Mouse (Mus musculus) spleen, adult 2 months (tissue): ENCODE data around the gene Tcf7l2. TPM values are rescaled to one million over a fixed set of nuclear protein-coding genes. Genes with fewer than 3 reads are reported as not detected.

Experiments
- DNase-seq, 2 experiments: peaks; one replicate each; pipeline versions ENCODE4 v3.0.0 to v3.0.0-alpha.2; 2012 to 2021; ENCODE audit warnings: low spot score in 2 of 2, low read depth in 1 of 2
- H3K27ac ChIP-seq: fragments of 200-500 bp; 2 replicates; pipeline ENCODE4 v1.5.1; 2012; ENCODE audit warnings: low read length, inconsistent platforms; ENCODE audit not compliant: insufficient read depth
- H3K27me3 ChIP-seq: fragments of 200-500 bp; 2 replicates; pipeline ENCODE4 v1.6.1; 2012; ENCODE audit warnings: mild to moderate bottlenecking, moderate library complexity, low read length, inconsistent platforms; ENCODE audit not compliant: control insufficient read depth, insufficient read depth
- H3K36me3 ChIP-seq: fragments of 200-500 bp; 2 replicates; pipeline ENCODE4 v1.6.1; 2012; ENCODE audit warnings: mild to moderate bottlenecking, low read length, inconsistent platforms; ENCODE audit not compliant: control insufficient read depth, insufficient read depth
- H3K4me1 ChIP-seq: fragments of 200-500 bp; 2 replicates; pipeline ENCODE4 v1.6.1; 2011; ENCODE audit warnings: inconsistent platforms; ENCODE audit not compliant: control insufficient read depth, insufficient read depth, insufficient read length
- H3K4me3 ChIP-seq: fragments of 200-500 bp; 2 replicates; pipeline ENCODE4 v1.5.1; 2011; ENCODE audit warnings: mild to moderate bottlenecking, inconsistent platforms; ENCODE audit not compliant: insufficient read depth, insufficient read length; ENCODE audit errors: extremely low read depth
- CTCF ChIP-seq: fragments of 200-500 bp; IDR thresholded peaks from 2 replicates; pipeline ENCODE4 v1.5.1; 2011; ENCODE audit warnings: mild to moderate bottlenecking, inconsistent platforms; ENCODE audit not compliant: insufficient read depth, insufficient read length, insufficient replicate concordance; ENCODE audit errors: extremely low read depth
- POLR2A ChIP-seq: fragments of 200-500 bp; IDR thresholded peaks from 2 replicates; pipeline ENCODE4 v1.6.1; 2011; ENCODE audit warnings: low read depth, low read length, inconsistent platforms
- WGBS: fragments of 180-500 bp; shearing (Covaris S2); methylation state at CpG from one replicate; pipeline ENCODE4 v1.1.7; 2018; 5-methylcytosine and 5-hydroxymethylcytosine counted together
- polyA plus RNA-seq: library from polyadenylated mRNA; depleted of rRNA; stranded (reverse); fragments of >200 nt; gene quantifications from 2 replicates; pipeline ENCODE4 v1.2.3, GENCODE M21; 2012

The Tcf7l2 gene
- polyA plus RNA-seq, 1 experiment, result 11.3 TPM

DNA sequence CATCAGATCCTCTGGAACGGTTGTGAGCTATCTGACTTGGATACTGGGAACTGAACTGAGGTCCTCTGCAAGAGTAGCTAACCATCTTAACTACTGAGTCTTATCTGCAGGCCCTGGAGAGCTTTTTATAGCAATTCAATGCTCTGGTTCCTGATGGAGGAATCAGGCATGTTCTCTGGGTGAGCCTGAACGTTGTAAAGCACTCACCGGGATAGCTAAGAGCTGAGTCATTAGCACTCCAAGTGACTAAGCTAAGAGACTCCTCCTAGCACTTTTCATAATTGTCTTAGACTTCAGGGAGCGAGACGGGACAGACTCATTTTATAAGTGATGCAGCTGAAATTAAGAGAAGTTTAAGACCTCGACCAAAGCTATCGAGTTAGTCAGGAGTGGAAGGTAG lies 53.7 kb downstream of the Tcf7l2 start:
- Histone ChIP-seq H3K36me3 (no peaks in the 10 kb centered on the region), H3K27me3 (no peaks in the 10 kb centered on the region), H3K27ac (no peak overlapping the region), H3K4me1 (peaks cover 19% of the 10 kb centered on the region; the same call in 1 of the 2 replicates), H3K4me3 (no peak overlapping the region)
- DNase-seq, result no peak
- TF ChIP-seq POLR2A (no peak), CTCF (no peak)
- 91% methylated on average over 7 of the region's 7 CpGs for WGBS

DNA sequence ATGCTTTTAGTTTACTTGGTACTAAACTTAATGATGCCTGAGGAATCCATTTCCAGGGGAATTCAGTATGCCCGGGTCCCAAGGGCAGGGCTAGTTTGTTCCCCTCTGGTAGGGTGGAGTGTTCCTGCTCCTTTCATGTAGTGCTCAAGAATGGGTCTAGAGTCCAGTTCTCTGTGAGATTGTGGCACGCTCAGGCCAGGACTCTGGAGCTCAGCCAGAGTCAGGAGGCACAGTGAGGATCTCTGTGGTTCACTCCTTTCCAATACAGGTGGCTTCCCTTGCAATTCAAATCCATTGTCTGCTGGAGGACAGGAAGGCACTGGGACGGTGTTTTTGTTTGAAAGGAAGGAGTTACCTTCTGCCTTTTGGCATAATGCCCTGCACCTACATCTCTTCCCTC lies 56.2 kb downstream of the Tcf7l2 start:
- 86% methylated on average over 3 of the region's 3 CpGs for WGBS

DNA sequence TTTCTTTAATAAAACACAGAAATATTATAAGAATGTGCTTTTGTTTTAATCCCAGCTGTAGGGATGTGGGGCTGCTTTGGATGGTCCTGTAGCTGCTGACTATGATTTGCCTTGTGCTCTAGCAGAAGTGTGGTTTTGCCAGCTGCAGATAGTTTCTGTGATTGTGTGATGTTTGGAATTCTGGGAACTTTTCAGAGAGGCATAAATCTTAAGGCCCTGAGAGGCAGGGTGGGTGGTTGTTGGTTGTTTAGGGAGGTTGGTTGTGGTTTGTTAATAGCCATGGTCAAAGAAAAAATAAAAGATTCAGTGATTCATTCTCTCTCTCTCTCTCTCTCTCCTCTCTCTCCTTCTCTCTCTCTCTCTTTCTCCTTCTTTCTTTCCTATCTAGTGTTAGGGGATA lies 57.8 kb downstream of the Tcf7l2 start:
- no peak for TF ChIP-seq CTCF
- no peak for TF ChIP-seq POLR2A
- no peaks in the 10 kb centered on the region for H3K36me3 ChIP-seq
- H3K27ac ChIP-seq, result no peak overlapping the region
- no peak overlapping the region for H3K4me3 ChIP-seq
- no peaks in the 10 kb centered on the region for H3K4me1 ChIP-seq
- H3K27me3 ChIP-seq, result no peaks in the 10 kb centered on the region
- DNase-seq, result no peak

More for the DNA sequence above, 56.2 kb downstream of the Tcf7l2 start:
- Histone ChIP-seq H3K4me1 (peaks cover 3% of the 10 kb centered on the region; the same call in 1 of the 2 replicates), H3K27me3 (no peaks in the 10 kb centered on the region), H3K27ac (no peak overlapping the region), H3K36me3 (no peaks in the 10 kb centered on the region), H3K4me3 (no peak overlapping the region)
- no peak for DNase-seq
- TF ChIP-seq CTCF (no peak), POLR2A (no peak)

DNA sequence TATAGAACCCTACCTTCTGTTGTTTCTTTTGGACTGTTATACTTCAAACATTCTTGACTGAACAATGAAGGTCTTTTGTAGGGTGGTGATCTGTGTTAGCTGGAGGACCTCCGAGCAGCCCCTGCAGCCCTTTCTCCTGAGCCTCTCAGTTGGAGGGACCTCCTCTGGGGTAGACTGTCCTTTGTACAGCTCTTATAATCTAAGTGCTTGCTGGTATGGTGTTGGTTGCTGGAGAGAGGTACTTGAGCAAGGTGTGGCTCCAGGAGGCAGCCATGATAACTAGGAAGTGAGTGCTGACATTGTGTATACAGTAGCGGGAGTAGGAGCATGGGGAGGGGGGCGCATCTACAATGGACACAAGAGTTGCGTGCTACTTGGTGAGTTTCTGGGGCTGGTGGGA lies 58.4 kb downstream of the Tcf7l2 start:
- TF ChIP-seq CTCF, result no peak
- no peak for TF ChIP-seq POLR2A
- no peak for DNase-seq
- 95% methylated on average over 4 of the region's 4 CpGs for WGBS
- Histone ChIP-seq H3K27me3 (no peaks in the 10 kb centered on the region), H3K4me3 (no peak overlapping the region), H3K36me3 (no peaks in the 10 kb centered on the region), H3K27ac (no peak overlapping the region), H3K4me1 (no peaks in the 10 kb centered on the region)

DNA sequence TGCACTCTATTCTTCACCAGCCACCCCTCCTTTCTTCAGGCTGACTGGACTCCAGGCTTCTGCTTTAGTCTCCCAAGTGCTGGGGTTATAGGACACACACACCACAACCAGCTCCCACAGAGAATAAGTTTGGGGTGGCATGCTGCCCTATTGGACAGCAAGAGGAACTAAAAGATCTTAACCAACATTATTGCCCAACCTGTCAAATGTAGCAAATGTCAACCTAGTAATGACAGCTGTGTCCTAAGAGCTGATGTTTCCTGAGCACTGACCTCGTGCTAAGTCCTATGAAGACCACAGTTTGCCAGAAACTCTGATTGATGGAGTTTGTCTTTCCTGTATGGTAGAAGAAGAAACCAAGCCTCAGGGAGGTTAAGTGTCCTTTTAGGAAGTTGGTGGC lies 61.5 kb downstream of the Tcf7l2 start:
- TF ChIP-seq CTCF, result no peak
- no peak for TF ChIP-seq POLR2A
- no peak overlapping the region for H3K27ac ChIP-seq
- H3K4me3 ChIP-seq, result no peak overlapping the region
- 22% methylated on average over 1 of the region's 1 CpGs for WGBS
- H3K27me3 ChIP-seq, result no peaks in the 10 kb centered on the region; the same call in 1 of the 2 replicates
- DNase-seq, result no peak
- no peaks in the 10 kb centered on the region for H3K4me1 ChIP-seq
- H3K36me3 ChIP-seq, result no peaks in the 10 kb centered on the region

DNA sequence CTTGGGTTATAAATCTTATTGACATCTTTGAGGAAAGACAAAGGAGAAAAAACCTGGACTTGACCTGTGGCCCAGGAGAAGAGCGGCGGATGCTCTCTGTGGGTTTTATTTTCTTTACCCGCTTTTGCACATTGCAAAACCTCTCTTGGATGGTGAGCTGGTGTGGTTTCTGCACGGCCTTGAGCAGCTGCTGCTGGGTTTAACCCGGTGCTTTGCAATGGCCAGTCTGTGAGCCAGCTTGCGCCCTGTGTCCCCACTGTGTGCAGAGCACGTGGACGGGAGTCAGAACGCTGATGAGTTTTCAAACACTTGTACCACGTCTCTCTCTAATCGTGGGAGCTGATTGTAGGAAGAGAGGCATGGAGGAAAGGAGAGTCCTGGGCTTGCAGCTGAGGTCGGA lies 62.2 kb downstream of the Tcf7l2 start:
- DNase-seq, result no peak
- no peak for TF ChIP-seq POLR2A
- TF ChIP-seq CTCF, result no peak
- Histone ChIP-seq H3K27me3 (no peaks in the 10 kb centered on the region; the same call in 1 of the 2 replicates), H3K36me3 (no peaks in the 10 kb centered on the region), H3K27ac (no peak overlapping the region), H3K4me3 (no peak overlapping the region), H3K4me1 (no peaks in the 10 kb centered on the region)
- 80% methylated on average over 12 of the region's 12 CpGs for WGBS

DNA sequence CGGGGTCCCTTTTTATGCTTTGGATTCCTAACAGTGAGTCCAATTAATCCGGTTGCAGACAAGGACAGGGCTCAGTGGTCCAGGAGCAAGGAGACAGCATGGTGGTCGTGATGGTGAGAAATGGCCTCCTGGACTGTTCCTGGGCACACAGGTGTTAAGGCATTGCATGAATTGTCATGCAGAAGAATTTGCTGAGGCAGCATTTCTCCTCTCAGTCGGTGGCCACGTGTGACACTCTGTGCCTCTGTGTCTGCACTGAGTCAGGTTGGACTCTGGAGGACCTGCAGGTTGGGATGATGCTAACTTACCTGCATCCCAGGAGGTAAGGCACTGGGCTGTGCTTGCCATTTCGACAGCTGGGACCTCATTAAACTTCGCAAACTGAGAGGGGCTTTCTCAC lies 63.2 kb downstream of the Tcf7l2 start:
- Histone ChIP-seq H3K27ac (no peak overlapping the region), H3K36me3 (no peaks in the 10 kb centered on the region), H3K4me3 (no peak overlapping the region), H3K27me3 (no peaks in the 10 kb centered on the region; the same call in 1 of the 2 replicates), H3K4me1 (no peaks in the 10 kb centered on the region)
- DNase-seq, result no peak
- WGBS, result 88% methylated on average over 7 of the region's 7 CpGs
- no peak for TF ChIP-seq POLR2A
- TF ChIP-seq CTCF, result no peak

DNA sequence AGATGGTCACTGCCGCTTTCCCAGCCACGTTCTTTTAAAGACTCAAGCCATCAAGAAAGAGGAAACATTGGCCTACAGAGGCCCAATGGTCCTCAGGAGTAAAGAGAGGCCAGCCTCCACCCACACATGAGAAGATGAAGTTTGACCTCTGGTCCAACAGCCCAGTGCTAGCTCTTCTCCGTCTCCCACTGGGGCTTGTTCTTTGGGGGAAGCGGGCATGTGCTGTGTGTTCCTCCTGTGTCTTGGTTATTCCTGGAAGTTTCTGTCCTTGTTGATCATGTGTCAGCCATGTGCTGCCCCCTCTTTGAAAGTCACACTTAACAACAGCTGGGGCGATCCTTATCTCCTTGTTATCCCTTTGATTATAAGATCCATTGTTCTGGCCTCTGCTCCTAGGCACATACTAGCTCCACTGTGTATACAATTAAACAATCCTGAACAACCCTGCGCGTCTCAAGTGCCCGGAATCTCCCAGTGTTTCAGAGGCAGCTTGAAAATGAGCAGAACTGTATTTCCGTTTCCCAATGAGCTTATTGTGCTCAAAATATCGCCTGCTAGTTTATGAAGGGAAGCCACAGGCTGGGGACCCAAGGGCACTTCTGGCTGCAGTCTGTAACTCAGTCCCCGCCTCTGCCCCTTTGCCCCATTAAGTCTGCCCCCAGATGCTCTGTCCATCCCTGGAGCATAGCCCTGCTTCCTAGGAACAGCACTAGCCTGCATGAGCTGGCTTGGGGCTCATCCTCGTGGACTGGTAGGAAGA lies 65.0 kb downstream of the Tcf7l2 start:
- TF ChIP-seq POLR2A (no peak), CTCF (no peak)
- Histone ChIP-seq H3K27ac (no peak overlapping the region), H3K4me3 (no peak overlapping the region)

More for the DNA sequence above, 65.0 kb downstream of the Tcf7l2 start:
- 68% methylated on average over 12 of the region's 12 CpGs for WGBS
- Histone ChIP-seq H3K27me3 (no peaks in the 10 kb centered on the region; the same call in 1 of the 2 replicates), H3K36me3 (no peaks in the 10 kb centered on the region), H3K4me1 (no peaks in the 10 kb centered on the region)
- no peak for DNase-seq
